Mouse (Mus musculus) embryonic fibroblast, embryonic 13.5 days (primary cell): Measurements from ENCODE around the gene Stk32c.

Experiments
- CTCF ChIP-seq: IDR thresholded peaks from 2 replicates; pipeline ENCODE4 v1.5.1; 2011; ENCODE audit warnings: mild to moderate bottlenecking, control low read depth, low read length, moderate library complexity, borderline replicate concordance; ENCODE audit not compliant: insufficient read depth
- POLR2A ChIP-seq: IDR thresholded peaks from 2 replicates; pipeline ENCODE4 v1.6.1; 2011; ENCODE audit warnings: low read depth, mild to moderate bottlenecking, control low read depth, low read length, moderate library complexity

DNA sequence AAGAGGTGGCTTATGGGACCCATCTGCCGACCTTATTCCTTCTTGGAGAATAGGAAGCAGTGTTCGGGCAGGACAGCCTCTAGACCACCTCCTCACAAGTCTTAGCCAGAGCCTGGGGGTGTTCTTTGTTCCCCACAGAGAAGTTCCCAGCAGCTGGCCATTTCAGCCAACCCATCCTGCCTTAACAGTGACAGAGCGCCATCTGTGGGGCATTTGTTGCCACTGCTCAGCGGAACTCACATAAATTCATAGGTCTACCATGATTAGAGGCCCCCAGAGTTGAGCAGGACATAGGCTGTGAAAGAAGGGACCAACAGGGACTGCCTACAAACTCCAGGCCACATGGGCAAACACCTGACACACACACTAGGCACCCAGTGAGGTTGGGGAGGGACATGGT is 149.7 kb downstream of the Stk32c start:
- TF ChIP-seq CTCF, result peak; percentile 21; the same call in 1 of the 2 replicates
- no peak for TF ChIP-seq POLR2A
